Mouse (Mus musculus) right cerebral cortex, postnatal 36 days (tissue): ENCODE data around the gene Rad54l.

Experiments
- DNase-seq, 2 experiments: peaks; one replicate each; pipeline ENCODE4 v3.0.0; 2022; ENCODE audit warnings: low spot score in 2 of 2, mixed read lengths in 1 of 2

The Rad54l gene

DNA sequence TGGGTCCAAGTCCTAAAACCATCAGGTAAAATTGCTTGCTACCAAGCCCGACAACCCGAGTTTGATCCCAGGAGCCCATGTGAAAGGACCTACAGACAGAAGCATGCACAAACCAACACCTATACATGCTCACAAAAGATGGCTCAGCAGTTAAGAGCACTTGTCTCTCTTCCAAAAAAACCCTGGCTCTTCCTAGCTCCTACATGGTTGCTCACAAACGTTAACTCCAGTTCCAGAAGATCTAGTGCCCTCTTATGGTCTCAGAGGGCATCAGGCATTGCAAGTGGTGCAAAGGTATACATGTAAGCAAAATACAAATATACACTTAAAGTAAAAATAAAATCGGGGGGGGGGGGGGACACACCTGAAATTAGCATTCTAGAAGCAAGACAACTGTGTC lies 50.3 kb downstream of the Rad54l start:
- no peak for DNase-seq

DNA sequence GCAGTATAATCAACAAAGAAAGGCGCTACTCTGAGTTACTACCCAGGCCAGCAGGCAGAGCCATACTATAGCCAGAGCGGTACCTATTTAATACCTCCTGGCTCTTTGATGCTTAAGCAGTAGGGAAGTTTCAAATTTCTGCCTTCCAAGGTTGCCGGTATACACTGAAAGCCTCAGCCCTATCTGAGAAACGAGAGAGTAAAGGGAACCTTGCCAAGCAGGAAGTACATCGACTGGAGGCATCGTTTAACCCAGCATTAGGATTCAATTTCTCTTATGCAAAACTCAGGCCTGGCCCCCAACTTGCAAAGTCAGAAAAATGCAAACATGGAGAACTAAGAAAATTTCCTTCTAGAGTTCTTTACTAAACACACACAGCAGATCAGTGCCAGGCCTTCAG lies 53.4 kb downstream of the Rad54l start:
- DNase-seq, result no peak

DNA sequence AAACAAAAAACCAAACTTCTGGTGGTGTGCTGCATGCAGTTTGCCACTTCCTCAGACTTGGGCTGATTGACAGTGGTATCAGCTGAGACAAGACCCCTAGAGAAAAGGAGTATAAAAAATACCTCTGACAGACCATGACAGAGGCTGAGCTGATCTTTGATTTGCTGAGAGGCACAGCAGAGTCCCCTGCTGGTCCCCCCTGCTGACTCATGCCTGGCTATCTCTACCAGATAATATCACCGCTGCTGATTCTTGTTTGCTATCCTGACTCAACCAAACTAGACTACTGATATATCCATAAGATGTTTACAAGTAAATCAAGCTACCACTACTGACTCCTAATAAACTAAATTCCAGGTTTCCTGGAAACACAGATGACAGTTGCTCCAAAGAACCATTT lies 59.6 kb downstream of the Rad54l start:
- no peak for DNase-seq

DNA sequence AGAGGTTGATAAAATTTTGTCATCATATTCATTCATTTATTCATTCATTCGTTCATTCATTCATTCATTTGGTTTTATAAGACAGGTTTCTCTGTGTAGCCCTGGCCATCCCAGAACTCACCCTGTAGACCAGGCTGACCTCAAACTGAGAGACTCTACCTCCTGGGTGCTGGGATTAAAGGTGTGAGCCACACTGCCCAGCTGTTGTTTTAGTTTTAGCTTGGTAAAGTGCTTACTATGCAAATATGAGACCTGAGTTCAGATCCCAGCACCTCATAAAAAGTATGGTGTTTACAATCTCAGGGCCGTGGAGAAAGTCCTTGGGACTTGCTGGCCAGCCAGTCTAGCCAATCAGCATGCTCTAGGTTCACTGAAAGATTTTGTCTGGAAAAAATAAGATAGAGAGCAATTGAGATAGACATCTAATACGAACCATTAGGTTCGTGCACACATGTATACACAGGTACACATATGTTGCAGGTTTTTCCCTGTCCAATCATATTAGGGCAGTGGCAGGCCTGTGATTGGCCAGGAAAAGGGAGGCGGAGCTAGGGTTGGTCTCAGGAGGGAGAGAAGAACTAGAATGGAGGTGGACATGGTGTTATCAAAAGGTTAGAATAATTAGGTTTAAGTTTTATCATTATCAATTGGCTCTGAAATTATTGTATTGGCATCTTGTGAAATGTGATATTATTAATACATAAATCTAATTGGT lies 64.3 kb downstream of the Rad54l start:
- no peak for DNase-seq

DNA sequence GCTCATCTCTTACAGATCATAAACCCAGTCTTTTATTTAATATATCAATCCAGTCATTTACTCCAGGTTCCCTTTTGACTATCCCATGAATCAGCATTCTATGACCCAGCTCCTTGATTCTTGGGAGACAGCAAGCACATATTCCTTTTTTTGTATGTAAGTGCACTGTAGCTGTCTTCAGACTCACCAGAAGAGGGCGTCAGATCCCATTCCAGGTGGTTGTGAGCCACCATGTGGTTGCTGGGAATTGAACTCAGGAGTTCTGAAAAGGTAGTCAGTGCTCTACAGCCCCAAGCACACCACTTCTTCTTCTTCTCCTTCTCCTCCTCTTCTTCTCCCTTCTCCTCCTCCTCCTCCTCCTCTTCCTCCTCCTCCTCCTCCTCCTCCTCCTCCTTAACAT lies 65.9 kb downstream of the Rad54l start:
- no peak for DNase-seq

DNA sequence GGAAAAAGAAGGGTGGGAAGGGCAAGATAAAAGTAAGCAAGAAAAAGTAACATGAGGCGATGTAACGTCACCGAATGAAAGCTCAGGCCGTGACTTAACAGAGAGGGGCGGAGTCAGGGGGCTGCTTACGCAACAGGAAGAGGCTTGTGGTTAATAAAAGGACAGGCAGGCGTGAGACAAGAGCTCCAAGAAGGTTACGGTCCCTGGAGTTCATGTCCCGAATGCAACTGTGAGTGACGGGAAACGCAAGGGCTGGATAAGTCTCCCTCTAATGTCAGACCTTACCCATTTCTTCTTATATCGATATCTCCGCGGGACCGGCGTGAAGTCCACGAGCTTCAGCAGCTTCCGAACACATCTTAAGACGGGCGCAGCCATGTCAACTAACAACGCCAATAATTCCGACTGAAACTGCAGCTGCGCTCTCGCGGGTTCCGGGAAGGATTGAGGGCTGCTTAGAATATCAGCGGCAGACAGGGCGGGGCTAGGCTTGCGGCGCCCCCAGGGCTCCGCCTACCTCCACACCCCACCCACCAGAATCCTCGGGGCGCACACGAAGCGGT lies 70.0 kb downstream of the Rad54l start, which contains the start of gene Nsun4:
Nsun4 (minus strand) TSS at position 478 of the 563 bp plus-strand sequence.
- DNase-seq, result peak; percentile 86 to 91

DNA sequence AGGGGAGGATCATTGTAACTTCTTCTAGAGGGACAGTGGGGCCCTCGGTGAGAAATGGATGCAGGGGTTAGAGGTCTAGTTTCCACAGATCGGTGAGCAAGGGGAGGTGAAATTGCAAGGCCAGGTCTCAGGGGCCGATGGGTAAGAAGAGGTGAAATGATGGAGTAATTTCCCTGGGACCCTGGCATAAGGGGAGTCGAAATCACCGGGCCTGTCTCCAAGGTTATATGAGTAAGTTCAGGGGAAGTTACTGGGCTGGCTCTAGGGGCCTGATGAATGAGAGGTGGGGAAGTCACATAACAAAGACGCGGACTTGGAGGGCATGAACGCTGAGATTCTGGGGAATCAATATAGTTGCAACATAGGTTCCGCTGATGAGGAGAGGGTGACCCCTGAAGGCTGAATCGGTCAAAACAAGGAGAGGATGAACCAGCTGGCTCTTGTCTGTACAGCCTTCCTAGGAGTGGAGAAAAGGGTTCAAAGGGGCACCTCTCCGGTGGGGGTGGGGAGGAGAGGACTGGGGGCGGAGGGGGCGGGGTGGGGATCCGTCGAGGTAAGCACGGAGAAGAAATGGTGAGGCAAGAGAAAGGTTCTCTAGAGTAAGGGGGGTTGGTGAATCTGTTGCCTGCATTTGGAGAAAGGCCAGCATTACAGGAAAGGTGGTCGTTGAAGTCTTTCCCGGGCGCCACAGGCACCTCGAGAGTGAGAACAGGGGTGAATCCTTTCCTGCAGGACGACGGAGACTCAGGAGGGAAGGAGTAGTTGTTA lies 70.8 kb downstream of the Rad54l start:
- no peak for DNase-seq

DNA sequence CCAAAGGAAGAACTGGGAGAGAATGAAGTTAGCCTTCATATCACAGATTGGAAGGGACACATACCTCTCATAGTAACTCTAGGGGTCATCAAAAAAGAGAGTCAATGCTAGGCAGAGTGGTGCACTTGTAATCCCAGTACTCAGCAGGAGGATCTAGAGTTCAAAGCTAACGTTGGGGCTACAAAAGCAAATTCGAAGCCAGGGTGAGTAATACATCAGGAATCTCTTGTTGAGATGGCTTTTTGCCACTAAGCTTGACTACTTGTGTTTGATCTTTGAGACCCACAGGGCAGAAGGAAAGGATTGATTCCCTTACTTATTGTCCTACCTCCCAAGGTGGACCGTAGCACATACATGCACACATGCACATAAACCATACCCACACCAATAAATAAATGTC lies 74.3 kb downstream of the Rad54l start:
- DNase-seq, result no peak

DNA sequence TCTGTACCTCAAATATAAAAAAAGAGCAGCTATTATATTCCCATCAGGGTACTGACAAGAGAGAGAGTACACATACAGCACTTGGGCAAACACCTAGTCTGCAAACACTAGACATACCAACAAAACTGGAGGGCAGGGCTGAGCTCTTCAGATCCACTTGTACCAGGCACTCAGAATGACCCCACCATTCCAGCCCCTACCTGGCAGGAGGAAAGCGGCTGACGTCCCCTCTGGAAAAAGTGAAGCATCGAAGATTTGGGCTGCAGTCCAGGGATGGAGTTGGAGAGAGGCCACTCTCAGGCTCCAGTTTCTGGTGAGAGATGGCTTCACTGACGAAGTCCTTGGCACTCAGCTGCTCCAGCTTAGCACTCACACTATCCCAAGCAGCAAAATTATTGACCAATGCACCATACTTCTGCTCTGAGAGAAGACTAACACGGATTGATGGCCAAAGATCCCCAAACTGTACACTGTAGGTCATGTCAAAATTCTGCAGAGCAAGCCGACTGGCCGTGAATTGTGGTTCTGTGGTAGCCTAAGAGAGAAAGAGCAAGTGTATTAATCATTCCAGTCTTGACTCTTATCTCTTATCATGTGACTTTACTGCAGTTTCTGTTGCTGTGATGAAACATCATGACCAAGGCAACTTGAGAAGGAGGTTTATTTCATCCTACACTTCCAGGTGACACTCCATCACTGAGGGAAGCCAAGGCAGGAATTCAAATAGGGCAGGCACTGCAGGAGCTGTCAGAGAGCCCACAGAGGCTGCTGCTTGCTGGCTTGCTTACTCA lies 75.2 kb downstream of the Rad54l start:
- no peak for DNase-seq

DNA sequence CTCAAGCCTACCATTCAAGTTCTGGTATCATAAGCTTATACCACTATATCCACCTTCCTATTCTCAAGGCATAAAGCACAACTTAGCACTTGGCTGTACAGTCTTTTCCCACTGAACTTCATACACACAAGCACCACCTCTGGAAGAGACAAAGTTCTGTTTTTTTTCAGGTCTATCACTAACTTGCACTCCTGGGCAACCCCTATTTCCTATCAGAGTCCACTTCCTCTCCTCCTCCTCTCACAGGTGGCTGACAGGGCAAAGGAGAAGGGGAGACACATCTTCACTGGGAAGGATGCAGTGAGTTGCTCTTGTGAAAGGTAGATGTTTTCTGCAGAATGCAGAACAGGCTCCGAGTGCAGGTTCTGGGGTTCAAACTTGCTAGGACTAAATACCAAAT lies 75.8 kb downstream of the Rad54l start:
- DNase-seq, result no peak

DNA sequence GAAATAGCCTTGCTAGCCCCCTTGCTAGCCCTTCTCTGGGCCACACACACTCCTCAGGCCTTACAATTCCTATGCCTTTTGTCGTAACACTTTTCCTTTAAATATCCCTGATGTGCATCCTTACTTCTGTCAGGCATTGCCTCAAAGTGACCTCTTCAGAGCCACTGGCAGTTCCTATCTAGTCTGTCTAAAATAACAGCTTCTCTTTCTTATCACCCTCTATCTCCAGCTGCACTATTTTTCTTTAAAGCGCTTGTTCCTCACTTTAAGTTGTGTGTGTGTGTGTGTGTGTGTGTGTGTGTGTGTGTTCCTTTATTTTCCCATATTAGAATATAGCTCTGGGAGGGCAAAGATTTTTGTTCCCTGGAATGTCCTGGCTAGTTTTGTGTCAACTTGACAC lies 76.9 kb downstream of the Rad54l start:
- no peak for DNase-seq
